Mouse (Mus musculus) megakaryocyte, embryonic 14.5 days (primary cell): ENCODE measurements around the gene Fer1l4.
A peak's percentile ranks its signal among the peaks of the same experiment; 100 is the strongest.

Source experiments
- FLI1 ChIP-seq: IDR thresholded peaks from 2 replicates; pipeline ENCODE4 v1.6.1; 2012; ENCODE audit warnings: low read length, inconsistent platforms, mixed read lengths
- GATA1 ChIP-seq: IDR thresholded peaks from 3 replicates; pipeline ENCODE4 v1.6.1; 2012; ENCODE audit warnings: mixed read lengths, low read length, inconsistent platforms, borderline replicate concordance

DNA sequence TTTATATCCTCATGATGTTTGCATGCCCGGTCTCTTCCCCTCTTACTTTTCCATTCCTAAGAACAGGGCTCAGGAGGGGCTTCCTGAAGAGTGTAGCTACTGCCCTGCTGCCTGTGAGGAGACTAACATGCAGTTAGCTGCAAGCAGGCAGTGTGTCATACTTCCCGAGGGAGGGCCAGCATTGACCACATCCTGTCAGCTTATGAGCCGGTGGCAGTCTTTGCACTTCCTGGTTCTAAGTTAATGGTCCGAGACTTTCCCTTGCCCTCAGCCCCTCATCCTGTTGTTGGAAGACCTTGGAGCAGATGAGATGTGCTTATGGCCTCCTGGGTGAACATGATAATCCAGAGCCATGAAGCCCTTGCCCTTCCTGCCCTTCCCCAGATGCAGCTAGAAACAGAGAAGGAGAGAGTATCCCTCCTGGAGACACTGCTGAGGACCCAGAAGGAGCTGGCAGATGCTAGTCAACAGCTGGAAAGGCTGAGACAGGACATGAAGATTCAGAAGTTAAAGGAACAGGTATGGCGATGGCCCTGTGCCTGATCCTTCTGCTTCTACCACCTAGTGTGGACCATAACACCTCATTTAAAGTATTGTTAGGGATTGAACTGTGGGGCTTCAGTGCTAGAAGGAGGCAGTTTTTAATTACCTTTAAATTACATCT, 73.3 kb downstream of the Fer1l4 start:
- TF ChIP-seq GATA1 (no peak), FLI1 (0 out of 2 replicates have a peak, but pooled peaks have one; percentile 15)
